9 mouse cellular contexts compared by ENCODE assay signal in genomic region chr9:122244800-122245165, GRCm38 (mm10).
"Had no signal": no experiment of that assay in that cellular context is flagged by ENCODE, and none has a peak within 500 bp of the region (broad histone marks: within the 10 kb centered on the region; RNA-seq: fewer than 3 reads in every experiment).

No protein-coding gene starts in this region.

- H3K27ac ChIP-seq: kidney, embryonic 15.5 days; left cerebral cortex, adult 2 months; liver, embryonic 13.5 days; macrophage; midbrain, embryonic 12.5 days; midbrain, embryonic 15.5 days; neural tube, embryonic 12.5 days; neural tube, embryonic 15.5 days; stomach, embryonic 15.5 days had no signal

- H3K36me3 ChIP-seq: liver, embryonic 13.5 days; midbrain, embryonic 15.5 days; stomach, embryonic 15.5 days had no signal

- ATAC-seq: midbrain, embryonic 15.5 days had no signal

- H3K9ac ChIP-seq: kidney, embryonic 15.5 days; liver, embryonic 13.5 days; midbrain, embryonic 12.5 days; midbrain, embryonic 15.5 days; neural tube, embryonic 12.5 days; neural tube, embryonic 15.5 days; stomach, embryonic 15.5 days had no signal

- H3K27me3 ChIP-seq: kidney, embryonic 15.5 days; liver, embryonic 13.5 days; midbrain, embryonic 15.5 days; neural tube, embryonic 12.5 days; neural tube, embryonic 15.5 days; stomach, embryonic 15.5 days had no signal

- H3K4me1 ChIP-seq: liver, embryonic 13.5 days; neural tube, embryonic 12.5 days; stomach, embryonic 15.5 days had no signal

- H3K4me3 ChIP-seq: kidney, embryonic 15.5 days; left cerebral cortex, adult 2 months; liver, embryonic 13.5 days; midbrain, embryonic 12.5 days; midbrain, embryonic 15.5 days; neural tube, embryonic 12.5 days; neural tube, embryonic 15.5 days; stomach, embryonic 15.5 days had no signal

- H3K9me3 ChIP-seq: kidney, embryonic 15.5 days; liver, embryonic 13.5 days; midbrain, embryonic 12.5 days; midbrain, embryonic 15.5 days; neural tube, embryonic 12.5 days; neural tube, embryonic 15.5 days; stomach, embryonic 15.5 days had no signal

- H3K4me2 ChIP-seq: kidney, embryonic 15.5 days; liver, embryonic 13.5 days; midbrain, embryonic 12.5 days; midbrain, embryonic 15.5 days; neural tube, embryonic 12.5 days; neural tube, embryonic 15.5 days; stomach, embryonic 15.5 days had no signal
